Mouse (Mus musculus): ENCODE results near the gene Dohh.

The Dohh gene

DNA sequence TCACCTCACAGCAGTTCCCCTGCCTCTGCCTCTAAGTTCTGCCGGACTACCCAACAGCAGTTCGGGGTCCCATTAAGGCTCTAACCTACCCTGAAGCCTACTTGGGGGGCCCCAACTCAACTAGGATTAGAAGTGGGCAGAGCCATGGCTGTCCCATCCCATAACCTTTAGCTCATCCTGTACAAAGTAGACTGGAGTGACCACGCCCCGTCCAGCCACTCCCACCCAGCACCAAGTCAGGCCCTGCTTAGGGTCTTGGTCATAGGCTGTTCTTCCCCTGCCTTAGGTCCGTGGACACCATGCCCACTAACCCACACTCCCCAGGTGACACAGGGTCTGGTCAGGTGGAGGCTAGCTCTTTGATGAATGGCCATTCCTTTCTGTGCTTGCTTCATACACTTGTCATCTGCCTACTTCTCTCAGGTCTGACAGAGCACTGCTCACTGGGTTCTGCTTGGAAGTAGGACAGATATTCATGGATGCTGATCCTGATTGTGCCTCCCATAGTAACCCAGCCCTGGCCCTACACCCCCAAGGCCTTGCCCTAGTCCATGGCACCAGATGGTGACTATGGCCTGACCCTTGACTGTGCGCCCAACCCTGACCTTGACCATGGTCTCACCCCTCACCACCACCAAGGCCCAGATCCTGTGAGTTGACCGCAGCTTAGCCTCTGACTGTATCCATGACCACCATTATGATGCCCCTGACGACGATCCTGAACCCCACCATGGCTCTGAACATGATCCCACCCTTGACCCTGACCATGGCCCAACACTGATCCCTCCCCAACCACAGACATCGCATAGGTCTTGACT is 35.1 kb downstream of the Dohh start:
- peak in 1 of 2 experiments; percentile 16 for DNase-seq

DNA sequence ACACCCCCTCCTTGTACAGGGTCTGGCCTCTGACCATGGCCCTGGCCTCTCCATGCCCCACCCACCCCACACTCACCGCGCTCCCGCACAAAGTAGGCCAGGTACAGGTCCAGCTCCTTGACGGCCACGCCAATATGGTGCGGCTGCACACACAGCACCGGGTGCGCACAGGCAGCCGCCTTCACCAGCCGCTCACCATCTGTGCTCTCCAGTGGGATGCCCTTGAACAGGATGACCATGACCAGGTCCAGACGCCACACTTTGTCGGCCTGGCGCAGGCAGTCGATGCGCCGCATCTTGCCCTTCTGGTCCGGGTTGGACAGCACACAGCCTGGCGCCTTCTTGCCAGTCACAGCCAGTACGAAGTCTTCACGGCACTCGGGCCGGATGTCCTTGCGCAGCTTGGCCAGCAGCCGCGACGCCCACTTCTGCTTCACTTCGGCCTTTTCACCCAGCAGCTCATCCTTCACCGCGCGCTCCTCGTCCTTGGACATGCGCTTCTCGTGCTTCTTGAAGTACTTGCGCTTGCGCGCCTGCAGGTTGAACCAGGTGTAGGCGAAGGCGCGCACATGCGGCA is 36.1 kb downstream of the Dohh start:
- DNase-seq: peak in 1 of 2 experiments; percentile 27

DNA sequence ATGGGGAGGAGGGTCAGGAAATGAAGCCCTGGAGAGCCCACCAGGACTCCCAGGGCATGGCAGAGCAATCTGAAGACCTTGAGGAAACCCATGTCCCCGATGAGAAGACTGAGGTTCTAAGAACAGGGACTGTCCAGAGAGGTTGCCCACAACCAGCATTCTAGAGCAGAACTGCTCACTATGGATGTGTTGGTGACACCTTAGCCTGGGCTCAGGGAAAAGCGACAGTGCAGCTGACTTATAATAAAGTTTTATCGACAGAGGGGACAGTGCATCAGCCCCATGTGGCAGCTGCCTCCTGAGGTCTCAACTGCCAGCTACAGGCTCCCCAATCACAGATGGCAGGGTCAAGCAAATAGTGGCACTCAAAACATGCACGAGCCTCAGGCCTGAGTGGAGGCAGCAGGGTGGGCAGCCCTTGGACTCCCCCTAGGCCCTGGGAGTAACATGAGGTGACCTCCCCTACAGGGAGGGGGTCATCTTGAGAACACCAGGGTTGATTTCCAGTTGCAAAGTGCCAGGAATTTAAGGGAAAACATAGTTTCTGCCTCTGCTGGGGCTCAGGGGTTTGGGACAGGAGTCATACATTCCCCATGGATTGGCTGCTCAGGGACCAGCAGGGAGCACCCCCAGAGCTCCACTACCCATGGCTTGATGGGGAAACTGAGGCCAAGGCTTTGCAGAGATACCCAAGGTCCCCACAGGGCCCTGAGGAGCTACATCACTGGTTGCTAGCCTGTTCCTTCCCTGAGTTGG is 37.0 kb downstream of the Dohh start:
- peak in 1 of 2 experiments; percentile 2 for DNase-seq

DNA sequence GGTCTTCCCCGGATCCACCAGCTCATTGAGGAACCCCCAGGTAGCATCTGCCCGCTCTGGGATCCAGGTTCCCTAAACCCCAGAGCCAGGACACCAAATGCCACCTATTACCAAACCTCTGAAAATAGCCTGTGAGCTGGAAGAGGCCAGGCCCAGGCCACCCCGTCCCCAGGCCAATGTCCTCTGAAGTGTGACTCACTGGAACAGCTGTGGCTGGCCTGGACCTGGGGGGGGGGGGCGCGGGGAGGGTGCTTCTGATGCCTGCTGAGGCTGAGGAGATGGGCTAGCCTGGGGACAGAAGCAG is 37.5 kb downstream of the Dohh start:
- peak in 1 of 2 experiments; percentile 22 for DNase-seq

GRCm38 (mm10) chr10:81422191-81422590 is 38.0 kb downstream of the Dohh start:
- peak in 1 of 2 experiments; percentile 12 for DNase-seq

DNA sequence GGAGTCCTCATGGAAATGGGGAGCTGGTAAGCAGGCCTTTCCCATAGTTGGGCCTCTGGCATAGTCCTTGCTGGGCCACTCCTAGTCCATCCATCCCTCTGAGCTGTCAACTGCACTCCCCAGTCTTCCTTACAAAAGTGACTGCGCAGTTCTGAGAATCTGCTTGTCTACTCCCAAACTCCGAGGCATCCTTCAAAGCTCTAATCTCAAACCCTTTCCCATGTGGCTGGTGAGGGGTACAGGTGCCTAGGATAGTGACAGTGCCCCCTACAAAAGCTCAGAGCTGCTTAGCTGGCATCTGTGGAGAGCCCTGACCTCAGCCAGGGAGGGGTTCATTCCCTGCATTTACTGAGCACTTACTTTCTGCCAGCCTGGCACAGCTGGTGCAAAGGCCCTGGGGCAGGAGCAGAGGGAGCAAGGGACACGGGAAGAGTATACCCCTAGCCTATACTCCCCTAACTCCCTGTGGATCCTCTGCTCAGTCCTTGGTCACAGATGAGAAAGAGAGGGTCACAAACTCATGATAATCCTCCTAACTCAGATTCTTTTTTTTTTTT is 38.5 kb downstream of the Dohh start:
- DNase-seq: peak in 1 of 2 experiments; percentile 5

GRCm38 (mm10) chr10:81423476-81424245 is 39.4 kb downstream of the Dohh start:
- DNase-seq: peak; percentile 2 to 7

DNA sequence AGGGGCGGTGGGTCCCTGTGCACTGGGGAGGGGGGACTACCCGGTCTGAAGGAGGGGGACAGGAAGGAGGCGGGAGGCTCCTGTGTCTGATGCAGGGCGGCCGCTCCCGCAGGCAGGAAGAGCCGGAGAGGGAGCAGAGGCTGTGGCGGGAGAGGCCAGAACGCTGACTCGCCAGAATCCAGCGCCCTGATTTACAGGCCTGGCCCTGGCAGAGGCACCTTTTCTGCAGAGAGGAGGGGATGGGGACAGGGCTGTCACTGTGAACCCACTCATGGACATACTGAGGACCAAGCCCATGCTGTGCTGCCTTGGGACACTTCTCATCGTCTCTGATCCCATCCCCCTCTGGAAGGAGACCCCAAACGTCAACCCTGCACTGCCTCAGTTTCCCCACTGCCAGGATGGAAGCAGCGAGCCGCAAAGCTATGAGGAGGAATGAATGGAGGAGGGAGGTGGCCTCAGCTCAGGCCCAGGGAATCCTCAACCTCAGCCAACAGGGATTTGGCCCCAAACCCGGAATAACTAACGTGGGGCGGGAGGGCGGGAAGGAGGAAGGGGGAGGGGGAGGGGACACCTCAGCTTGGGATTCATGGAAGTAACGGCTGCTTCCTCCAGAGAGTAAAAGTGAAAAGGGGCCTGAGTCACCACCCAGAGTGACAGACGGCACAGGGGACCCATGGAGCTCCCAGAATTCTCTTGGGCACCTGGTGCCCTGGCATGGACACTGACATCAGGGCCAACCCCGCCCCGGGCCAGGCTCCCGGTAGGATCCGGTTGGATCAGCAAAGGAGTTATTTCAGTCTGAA is 40.2 kb downstream of the Dohh start:
- peak; percentile 88 to 90 for DNase-seq

DNA sequence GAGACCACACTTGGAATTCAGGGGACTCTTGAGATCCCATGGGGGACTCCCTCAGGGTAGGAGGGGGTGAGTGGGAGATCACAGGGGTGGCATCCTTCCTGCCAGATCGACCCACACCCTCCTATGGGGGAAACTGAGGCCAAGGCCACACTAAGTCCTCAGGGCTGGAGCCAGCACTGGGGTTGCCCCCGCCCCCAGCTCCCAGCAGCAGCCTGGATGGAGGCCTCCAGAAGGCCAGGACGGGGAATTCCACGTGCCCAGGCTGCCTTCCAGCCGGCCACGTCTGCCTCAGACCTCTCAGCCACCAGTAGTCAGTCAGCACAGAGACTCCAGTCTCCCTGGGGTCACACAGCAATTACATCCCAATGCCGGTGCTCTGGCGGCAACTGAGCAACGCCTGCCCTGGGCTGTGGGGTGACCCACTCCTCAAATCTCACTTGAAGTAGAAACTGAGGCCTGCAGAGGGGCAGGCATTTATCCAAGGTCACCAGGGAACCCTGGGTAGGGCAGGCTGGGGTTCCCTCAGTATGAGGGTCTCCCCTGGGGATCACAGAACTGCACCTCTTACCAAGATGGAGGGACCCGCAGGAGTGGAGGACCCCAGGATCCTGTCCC is 41.1 kb downstream of the Dohh start:
- peak; percentile 62 to 71 for DNase-seq

- peak; percentile 40 to 62 for DNase-seq
These were observed 41.9 kb downstream of the Dohh start for GRCm38 (mm10) chr10:81426081-81426671.

GRCm38 (mm10) chr10:81426897-81427296 is 42.7 kb downstream of the Dohh start:
- DNase-seq: peak; percentile 85 to 89

- DNase-seq: no peak
These were observed 43.1 kb downstream of the Dohh start for GRCm38 (mm10) chr10:81427327-81427726.

DNA sequence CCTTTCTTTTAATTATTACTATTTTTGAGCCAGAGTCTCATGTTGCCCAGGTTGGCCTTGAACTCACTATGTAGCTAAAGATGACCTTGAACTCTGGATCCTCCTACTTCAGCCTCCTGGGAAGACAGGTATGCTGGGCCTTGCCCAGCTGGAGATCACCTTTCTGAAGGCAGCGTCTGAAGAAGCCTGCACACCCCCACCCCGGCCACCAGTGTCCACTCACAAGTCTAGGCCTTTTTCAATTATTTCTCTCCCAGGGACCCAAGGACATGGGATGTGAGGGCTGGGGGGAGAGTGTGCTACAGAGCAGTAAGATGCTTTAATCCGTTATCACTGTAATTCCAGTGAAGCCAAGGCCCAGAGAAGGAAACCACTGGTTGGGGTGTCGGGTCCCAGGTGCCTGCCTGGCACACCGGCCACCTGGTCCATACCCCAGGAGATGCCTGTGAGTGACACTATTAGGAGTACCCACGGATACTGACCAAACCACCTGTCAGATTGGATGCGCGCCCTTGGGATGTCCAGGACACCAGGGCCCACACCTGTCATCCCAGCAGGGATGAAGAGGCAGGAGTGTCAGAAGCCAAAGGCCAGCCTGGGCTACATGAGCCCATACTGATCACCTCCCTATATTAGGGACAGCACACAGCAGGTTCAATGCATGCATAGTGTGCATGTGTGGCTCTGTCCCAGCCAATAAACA is 43.7 kb downstream of the Dohh start:
- DNase-seq: peak in 1 of 2 experiments; percentile 16

GRCm38 (mm10) chr10:81428507-81428870 is 44.3 kb downstream of the Dohh start:
- DNase-seq: no peak

DNA sequence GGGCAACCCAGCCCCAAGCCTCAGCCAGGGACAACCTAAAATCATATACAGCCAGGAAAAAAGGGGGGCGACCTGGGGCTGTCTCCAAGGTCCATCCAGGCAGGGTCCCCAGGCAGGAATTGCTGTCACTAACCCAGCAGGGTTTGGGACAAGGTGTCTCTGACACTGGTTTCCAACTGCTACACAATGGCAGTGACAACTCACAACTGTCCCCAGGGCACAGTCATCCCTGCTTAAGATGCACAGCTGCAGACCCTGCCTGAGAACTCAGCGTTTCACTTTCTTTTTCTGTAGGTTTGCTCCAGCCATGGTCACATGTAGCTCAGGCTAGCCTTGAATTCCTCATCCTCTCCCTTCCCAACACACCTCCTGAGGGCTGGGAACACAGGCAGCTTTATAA is 44.9 kb downstream of the Dohh start:
- DNase-seq: peak in 1 of 2 experiments; percentile 8

GRCm38 (mm10) chr10:81429605-81430061 is 45.4 kb downstream of the Dohh start:
- peak; percentile 97 for DNase-seq

DNA sequence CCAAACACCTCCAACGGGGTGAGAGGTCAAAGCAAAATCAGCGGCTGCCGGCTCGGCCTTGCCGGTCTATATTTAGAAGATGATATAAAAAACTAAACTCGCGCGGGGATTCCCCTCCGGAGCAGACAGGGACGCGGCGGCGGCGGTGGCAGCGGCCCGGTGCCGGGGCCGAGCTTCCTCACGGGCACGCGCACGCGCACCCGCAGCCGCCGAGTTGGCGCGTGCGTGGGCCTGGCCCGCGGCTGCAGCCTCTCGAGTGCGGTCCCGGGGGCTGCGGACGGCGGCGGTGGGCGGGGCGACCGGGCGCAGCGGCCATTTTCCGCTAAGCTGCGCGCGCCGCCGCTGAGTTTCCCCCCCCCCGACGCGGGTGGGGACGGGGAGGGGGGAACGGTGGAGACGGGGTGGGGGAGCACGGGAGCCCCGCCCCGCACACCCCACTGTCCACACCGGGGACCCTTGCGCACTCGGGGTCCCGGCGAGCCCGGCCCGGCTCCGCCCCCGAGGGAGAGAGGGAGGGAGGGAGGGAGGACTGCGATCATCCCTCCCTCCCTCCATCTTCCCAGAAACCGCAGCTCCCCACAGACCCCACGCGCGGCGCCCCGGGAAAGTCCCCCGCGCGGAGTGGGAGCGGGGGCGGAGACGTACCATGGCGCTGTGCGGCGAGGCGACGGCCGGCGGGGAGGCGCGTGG is 46.1 kb downstream of the Dohh start:
- peak; percentile 81 to 91 for DNase-seq

DNA sequence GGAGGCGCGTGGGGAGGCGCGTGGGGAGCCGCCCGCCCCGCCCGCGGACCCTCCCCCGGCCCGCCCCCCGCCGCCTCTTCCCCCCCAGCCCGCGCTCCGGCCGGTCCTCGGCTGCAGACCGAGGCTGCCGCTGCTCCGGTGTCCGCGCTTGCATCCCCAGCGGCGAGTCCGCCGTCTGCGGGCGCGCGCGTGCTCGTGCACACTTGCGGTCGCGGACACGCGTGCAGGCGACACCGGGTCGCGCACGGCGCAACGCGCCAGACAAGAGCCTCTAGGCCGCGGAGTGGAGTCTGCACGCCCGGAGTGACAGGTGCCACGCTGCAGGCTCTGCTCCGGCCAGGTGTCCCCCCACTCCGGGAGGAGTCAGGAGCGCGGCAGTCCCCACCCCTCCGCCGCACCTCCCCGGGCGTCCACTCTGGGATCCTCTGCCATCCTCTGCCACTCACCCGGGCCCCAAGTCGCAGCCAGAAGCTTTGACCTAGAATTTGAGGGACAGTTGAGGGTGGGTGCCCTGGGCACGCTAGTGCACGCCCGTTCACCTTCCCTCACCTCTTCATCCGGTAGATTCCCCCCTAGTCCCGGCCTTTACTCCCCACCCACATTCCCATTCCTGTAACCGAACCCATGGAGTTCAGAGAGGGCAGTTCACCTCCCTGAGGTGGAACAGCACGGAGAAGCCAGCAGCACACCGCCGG is 46.8 kb downstream of the Dohh start:
- DNase-seq: peak in 1 of 2 experiments; percentile 81

Measured in kidney, postnatal 36 days (tissue).